Mouse (Mus musculus): ENCODE results near the gene Tpm1. TPM values are rescaled to one million over a fixed set of nuclear protein-coding genes. Genes with fewer than 3 reads are reported as not detected.

Tpm1 gene
- polyA plus RNA-seq, 1 experiment = 2,470 TPM

DNA sequence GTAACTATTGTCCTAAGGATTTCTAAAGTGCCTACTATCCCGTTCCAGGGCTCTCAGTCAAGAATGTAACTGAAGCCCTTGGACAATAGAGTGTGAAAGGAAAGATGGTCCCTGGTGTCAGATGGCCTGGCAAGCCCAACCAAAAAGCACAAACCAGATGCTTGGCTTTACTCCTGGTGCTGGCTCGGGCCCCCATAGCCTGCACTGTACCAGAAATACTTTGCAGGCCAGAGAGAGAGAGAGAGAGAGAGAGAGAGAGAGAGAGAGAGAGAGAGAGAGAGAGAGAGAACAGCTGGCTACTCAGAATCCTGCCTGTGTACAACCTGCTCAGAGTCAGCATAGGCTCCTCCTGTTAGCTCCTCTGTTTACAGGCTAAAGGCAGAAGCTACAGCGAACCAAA lies 36.7 kb downstream of the Tpm1 start:
- Histone ChIP-seq H3K4me1 (ENCODE audit: control insufficient read depth, insufficient read depth, low read length) (peaks cover 11% of the 10 kb centered on the region; the same call in 1 of the 2 replicates), H3K4me3 (ENCODE audit: insufficient read depth, low read length) (no peak overlapping the region), H3K27ac (ENCODE audit: insufficient read depth, low read length) (peak overlapping the region; percentile 22; the same call in 1 of the 2 replicates)
- no peak for TF ChIP-seq CTCF (IDR thresholded peaks at IDR 0.05; ENCODE audit: borderline replicate concordance, insufficient read depth, low read length)
- TF ChIP-seq POLR2A (IDR thresholded peaks at IDR 0.05; ENCODE audit: low read depth, low read length) = no peak

DNA sequence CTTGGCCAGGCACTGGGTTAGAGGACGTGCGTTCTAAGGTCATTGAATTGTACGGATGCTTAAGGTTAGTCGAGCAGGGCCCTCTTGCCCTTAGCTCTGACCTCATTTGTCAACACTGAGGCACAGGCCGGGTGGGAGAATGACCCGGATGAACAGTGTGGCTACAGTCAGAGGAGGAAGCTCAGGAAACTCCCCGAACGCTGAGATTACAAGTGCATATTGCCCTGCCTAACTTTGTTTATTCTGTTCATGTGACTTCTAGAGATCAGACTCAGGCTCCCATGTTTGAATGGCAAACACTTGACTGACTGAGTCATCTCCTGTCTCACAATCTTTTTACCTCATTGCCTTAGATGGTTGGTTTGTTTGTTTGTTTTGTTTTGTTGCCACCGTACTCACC lies 37.7 kb downstream of the Tpm1 start:
- 0 out of 2 replicates have a peak overlapping the region, but pooled peaks have one; percentile 22 for H3K27ac ChIP-seq (ENCODE audit: insufficient read depth, low read length)
- H3K4me3 ChIP-seq (ENCODE audit: insufficient read depth, low read length) = no peak overlapping the region
- peaks cover 20% of the 10 kb centered on the region for H3K4me1 ChIP-seq (ENCODE audit: control insufficient read depth, insufficient read depth, low read length)
- TF ChIP-seq CTCF (IDR thresholded peaks at IDR 0.05; ENCODE audit: borderline replicate concordance, insufficient read depth, low read length) = no peak
- no peak for TF ChIP-seq POLR2A (IDR thresholded peaks at IDR 0.05; ENCODE audit: low read depth, low read length)

DNA sequence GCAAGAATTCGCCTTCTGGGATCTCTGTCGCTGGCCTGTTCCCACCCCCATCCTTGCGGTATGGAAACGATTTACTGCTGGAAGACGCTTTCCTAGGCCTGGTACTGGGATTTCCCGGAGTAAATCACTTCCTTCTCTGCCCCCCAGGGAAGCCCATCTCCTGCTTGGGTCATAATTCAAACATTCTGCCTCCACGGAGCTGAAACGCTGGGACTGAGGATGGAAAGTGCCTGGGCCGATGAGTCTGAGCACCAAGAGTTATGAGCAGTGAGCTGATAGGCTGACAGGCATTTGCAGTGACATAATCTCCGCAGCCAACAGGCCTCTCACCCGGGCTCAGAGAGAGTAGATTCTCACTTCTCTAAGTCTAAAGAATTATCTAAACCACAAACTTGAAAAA lies 40.4 kb downstream of the Tpm1 start:
- H3K27ac ChIP-seq (ENCODE audit: insufficient read depth, low read length) = peak overlapping the region; percentile 70
- H3K4me3 ChIP-seq (ENCODE audit: insufficient read depth, low read length) = no peak overlapping the region
- peaks cover 25% of the 10 kb centered on the region for H3K4me1 ChIP-seq (ENCODE audit: control insufficient read depth, insufficient read depth, low read length)
- TF ChIP-seq POLR2A (IDR thresholded peaks at IDR 0.05; ENCODE audit: low read depth, low read length) = no peak
- TF ChIP-seq CTCF (IDR thresholded peaks at IDR 0.05; ENCODE audit: borderline replicate concordance, insufficient read depth, low read length) = no peak

DNA sequence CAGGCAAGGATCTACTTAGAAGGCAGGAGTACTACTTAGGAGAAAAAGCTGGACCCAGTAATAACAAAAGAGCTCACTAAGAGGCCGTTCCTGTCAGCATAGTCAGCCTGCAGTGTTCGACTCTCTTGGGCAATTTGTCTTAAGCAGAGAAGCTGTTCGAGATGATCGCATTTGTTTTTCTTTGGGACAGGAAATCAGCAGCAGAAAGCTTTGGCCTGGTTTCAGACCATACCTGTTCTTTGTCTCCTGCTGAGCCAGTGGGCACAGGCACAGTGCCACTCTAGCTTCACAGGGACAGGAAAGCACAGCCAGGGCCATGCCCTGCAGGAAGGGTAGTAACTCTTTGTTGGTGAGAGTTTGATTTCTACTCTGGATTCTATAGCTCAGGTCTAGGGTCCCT lies 42.8 kb downstream of the Tpm1 start:
- Histone ChIP-seq H3K4me1 (ENCODE audit: control insufficient read depth, insufficient read depth, low read length) (peaks cover 26% of the 10 kb centered on the region; the same call in 1 of the 2 replicates), H3K4me3 (ENCODE audit: insufficient read depth, low read length) (no peak overlapping the region), H3K27ac (ENCODE audit: insufficient read depth, low read length) (no peak overlapping the region)
- TF ChIP-seq POLR2A (IDR thresholded peaks at IDR 0.05; ENCODE audit: low read depth, low read length) (no peak), CTCF (IDR thresholded peaks at IDR 0.05; ENCODE audit: borderline replicate concordance, insufficient read depth, low read length) (no peak)

DNA sequence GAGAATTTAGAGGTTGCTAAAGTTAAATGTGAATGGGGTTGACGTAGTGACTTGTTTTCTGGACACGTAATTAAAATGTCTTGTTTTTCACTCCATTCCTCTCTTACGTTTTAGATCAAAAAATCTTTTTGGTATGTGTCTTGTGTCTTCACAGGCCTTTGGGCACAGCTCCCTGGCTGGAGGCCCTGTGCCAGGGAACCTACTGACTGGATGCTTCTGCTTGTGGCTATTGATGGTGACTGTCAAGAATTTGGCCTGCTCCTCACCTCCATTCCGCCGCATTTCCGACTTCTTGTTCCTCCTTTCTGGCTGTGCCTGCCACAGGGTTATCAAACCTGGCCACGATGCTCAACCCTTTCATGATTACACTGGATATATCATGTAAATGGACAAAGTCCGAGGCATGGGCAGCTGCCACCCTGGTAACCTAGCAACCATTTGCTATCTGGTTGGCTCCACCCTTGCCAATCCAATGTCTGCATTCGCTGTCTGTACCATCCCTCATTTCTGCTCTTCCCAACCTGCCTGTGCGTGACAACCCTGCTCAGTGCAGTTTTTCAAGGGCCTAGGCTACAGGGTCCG lies 44.0 kb downstream of the Tpm1 start:
- Histone ChIP-seq H3K4me3 (ENCODE audit: insufficient read depth, low read length) (no peak overlapping the region), H3K27ac (ENCODE audit: insufficient read depth, low read length) (no peak overlapping the region), H3K4me1 (ENCODE audit: control insufficient read depth, insufficient read depth, low read length) (peaks cover 26% of the 10 kb centered on the region; the same call in 1 of the 2 replicates)
- TF ChIP-seq CTCF (IDR thresholded peaks at IDR 0.05; ENCODE audit: borderline replicate concordance, insufficient read depth, low read length) (no peak), POLR2A (IDR thresholded peaks at IDR 0.05; ENCODE audit: low read depth, low read length) (no peak)

DNA sequence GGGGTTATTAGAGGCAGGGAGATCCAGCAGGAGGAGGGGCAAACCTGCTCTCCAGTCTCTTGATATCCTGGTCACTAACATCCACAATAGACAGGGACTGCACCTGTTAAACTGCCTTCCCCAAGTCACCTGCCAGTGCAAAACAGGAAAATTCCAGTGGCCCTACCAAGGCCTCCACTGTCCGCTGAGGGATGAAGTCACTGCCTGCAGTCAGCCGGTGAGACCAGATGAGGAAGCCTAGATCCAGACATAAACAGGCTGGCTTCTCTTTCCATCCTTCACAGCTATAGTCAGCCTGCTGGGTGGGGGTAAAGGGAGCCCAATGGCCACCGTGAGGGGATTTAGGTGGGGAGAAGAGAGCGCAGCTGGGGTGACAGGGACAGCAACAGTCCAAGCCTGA lies 45.5 kb downstream of the Tpm1 start:
- Histone ChIP-seq H3K4me1 (ENCODE audit: control insufficient read depth, insufficient read depth, low read length) (peaks cover 23% of the 10 kb centered on the region; the same call in 1 of the 2 replicates), H3K27ac (ENCODE audit: insufficient read depth, low read length) (no peak overlapping the region; the same call in 1 of the 2 replicates), H3K4me3 (ENCODE audit: insufficient read depth, low read length) (no peak overlapping the region)
- TF ChIP-seq POLR2A (IDR thresholded peaks at IDR 0.05; ENCODE audit: low read depth, low read length) (no peak), CTCF (IDR thresholded peaks at IDR 0.05; ENCODE audit: borderline replicate concordance, insufficient read depth, low read length) (no peak)

DNA sequence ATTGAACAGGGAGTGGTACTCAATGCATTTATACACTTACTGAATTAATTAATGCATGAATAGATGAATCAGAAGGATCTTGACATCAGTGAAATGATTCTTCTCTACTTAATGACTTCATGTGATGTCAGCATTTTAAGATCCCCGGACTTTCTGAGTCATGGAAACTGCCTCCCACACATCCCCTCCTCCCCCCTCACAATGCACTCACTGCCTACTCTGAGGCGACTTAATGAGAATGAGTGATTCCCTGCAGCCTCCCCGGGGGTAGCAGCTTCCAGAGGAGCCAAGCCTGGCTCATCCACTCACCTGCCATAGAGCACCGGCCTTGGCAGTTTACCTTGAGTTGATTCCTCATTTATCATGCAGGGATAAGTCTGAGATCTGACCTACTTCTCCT lies 46.0 kb downstream of the Tpm1 start:
- peaks cover 22% of the 10 kb centered on the region; the same call in 1 of the 2 replicates for H3K4me1 ChIP-seq (ENCODE audit: control insufficient read depth, insufficient read depth, low read length)
- no peak for TF ChIP-seq CTCF (IDR thresholded peaks at IDR 0.05; ENCODE audit: borderline replicate concordance, insufficient read depth, low read length)
- no peak for TF ChIP-seq POLR2A (IDR thresholded peaks at IDR 0.05; ENCODE audit: low read depth, low read length)
- H3K27ac ChIP-seq (ENCODE audit: insufficient read depth, low read length) = no peak overlapping the region; the same call in 1 of the 2 replicates
- no peak overlapping the region for H3K4me3 ChIP-seq (ENCODE audit: insufficient read depth, low read length)

DNA sequence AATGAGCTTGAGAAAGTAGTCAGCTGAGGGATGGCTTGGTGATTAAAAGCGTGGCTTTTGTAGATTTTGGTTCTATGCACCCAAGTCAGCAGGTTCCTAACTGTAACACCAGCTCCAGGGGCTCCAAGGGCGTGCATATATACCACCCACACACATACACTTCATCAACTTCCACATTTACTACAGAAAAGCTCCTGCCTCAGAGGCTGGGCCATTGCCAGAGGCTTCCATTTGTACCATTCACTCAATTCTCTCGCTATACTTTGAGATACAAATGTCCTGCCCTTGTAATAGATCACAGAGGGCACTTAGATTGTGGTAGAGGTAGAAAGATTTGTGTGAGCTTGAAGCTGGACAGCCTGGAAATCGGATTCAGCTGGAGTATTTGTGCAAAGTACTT lies 47.7 kb downstream of the Tpm1 start:
- Histone ChIP-seq H3K4me1 (ENCODE audit: control insufficient read depth, insufficient read depth, low read length) (peaks cover 13% of the 10 kb centered on the region; the same call in 1 of the 2 replicates), H3K4me3 (ENCODE audit: insufficient read depth, low read length) (no peak overlapping the region), H3K27ac (ENCODE audit: insufficient read depth, low read length) (0 out of 2 replicates have a peak overlapping the region, but pooled peaks have one; percentile 0)
- no peak for TF ChIP-seq POLR2A (IDR thresholded peaks at IDR 0.05; ENCODE audit: low read depth, low read length)
- no peak for TF ChIP-seq CTCF (IDR thresholded peaks at IDR 0.05; ENCODE audit: borderline replicate concordance, insufficient read depth, low read length)

DNA sequence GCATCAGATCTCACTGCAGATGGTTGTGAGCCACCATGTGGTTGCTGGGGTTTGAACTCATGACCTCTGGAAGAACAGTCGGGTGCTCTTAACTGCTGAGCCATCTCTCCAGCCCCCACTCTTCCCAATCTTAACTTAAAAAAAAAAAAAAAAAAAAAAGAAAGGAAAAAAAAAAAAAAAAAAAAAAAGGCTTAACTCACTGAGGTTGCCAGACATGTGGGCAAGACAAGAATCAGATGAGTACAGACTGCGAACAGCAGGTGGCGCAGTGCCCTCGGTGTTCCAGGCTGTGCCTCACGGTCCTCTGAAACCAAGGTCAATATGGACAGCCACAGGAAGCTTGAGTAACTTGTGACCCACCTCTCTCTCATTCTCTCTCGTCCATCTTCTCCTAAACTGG lies 48.2 kb downstream of the Tpm1 start:
- H3K4me1 ChIP-seq (ENCODE audit: control insufficient read depth, insufficient read depth, low read length) = peaks cover 9% of the 10 kb centered on the region; the same call in 1 of the 2 replicates
- 0 out of 2 replicates have a peak overlapping the region, but pooled peaks have one; percentile 0 for H3K27ac ChIP-seq (ENCODE audit: insufficient read depth, low read length)
- TF ChIP-seq POLR2A (IDR thresholded peaks at IDR 0.05; ENCODE audit: low read depth, low read length) (no peak), CTCF (IDR thresholded peaks at IDR 0.05; ENCODE audit: borderline replicate concordance, insufficient read depth, low read length) (peak; percentile 96)
- no peak overlapping the region for H3K4me3 ChIP-seq (ENCODE audit: insufficient read depth, low read length)

DNA sequence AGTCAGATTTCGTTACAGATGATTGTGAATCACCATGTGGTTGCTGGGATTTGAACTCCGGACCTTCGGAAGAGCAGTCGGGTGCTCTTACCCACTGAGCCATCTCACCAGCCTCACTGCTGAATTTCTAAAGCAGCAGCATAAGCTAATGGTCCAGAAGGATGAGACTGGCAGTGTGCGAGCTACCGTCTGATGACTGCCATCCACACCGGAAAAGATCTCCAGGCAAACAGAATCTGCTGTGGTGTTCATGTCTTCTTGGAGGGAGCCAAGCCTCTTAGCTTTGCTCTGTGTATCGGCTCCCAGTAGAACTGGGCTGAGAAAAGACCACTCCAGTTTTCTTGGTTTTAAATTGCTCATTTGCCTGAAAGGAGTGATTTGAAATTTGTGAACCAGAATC lies 49.5 kb downstream of the Tpm1 start:
- no peak for TF ChIP-seq CTCF (IDR thresholded peaks at IDR 0.05; ENCODE audit: borderline replicate concordance, insufficient read depth, low read length)
- TF ChIP-seq POLR2A (IDR thresholded peaks at IDR 0.05; ENCODE audit: low read depth, low read length) = no peak
- H3K4me1 ChIP-seq (ENCODE audit: control insufficient read depth, insufficient read depth, low read length) = peaks cover 9% of the 10 kb centered on the region; the same call in 1 of the 2 replicates
- H3K4me3 ChIP-seq (ENCODE audit: insufficient read depth, low read length) = no peak overlapping the region
- no peak overlapping the region for H3K27ac ChIP-seq (ENCODE audit: insufficient read depth, low read length)
